Mouse (Mus musculus) G1E (cell line): ENCODE measurements around the gene Olfr828. TPM values are rescaled to one million over a fixed set of nuclear protein-coding genes. Genes with fewer than 3 reads are reported as not detected.

ENCODE experiments used
- ATAC-seq: 2 replicates; pipeline ENCODE4 v1.8.0; 2016; ENCODE audit warnings: mild to moderate bottlenecking; ENCODE audit not compliant: insufficient number of reproducible peaks, poor library complexity, low FRiP score, severe bottlenecking; ENCODE audit errors: extremely low read depth
- DNase-seq: peaks from one replicate; pipeline ENCODE4 v3.0.0; 2012; ENCODE audit warnings: low spot score
- H3K27me3 ChIP-seq: 2 replicates; pipeline ENCODE4 v1.6.1; 2012; ENCODE audit warnings: mild to moderate bottlenecking, low read length, inconsistent platforms; ENCODE audit not compliant: insufficient read depth
- H3K36me3 ChIP-seq: replicated peaks from 2 replicates; pipeline ENCODE3; 2012; ENCODE audit warnings: mild to moderate bottlenecking, inconsistent platforms
- H3K4me1 ChIP-seq: 2 replicates; pipeline ENCODE4 v1.6.1; 2012; ENCODE audit warnings: low read depth, low read length, inconsistent platforms, mixed read lengths; ENCODE audit not compliant: insufficient read depth
- H3K4me3 ChIP-seq: 2 replicates; pipeline ENCODE4 v1.5.1; 2012; ENCODE audit warnings: low read depth, mild to moderate bottlenecking, inconsistent platforms, low read length, moderate library complexity, mixed read lengths
- H3K9me3 ChIP-seq: replicated peaks from 2 replicates; pipeline ENCODE4 v1.6.1; 2012; ENCODE audit warnings: inconsistent platforms
- CTCF ChIP-seq: IDR thresholded peaks from 2 replicates; pipeline ENCODE4 v1.5.1; 2012; ENCODE audit warnings: low read depth, low read length, inconsistent platforms, mixed read lengths
- GATA1 ChIP-seq: IDR thresholded peaks from 2 replicates; pipeline ENCODE4 v1.6.1; 2012; ENCODE audit warnings: borderline replicate concordance, low read length, inconsistent platforms, mixed read lengths
- GATA2 ChIP-seq: IDR thresholded peaks from 2 replicates; pipeline ENCODE4 v1.6.1; 2012; ENCODE audit warnings: low read depth, low read length, inconsistent platforms, borderline replicate concordance
- POLR2AphosphoS5 ChIP-seq: IDR thresholded peaks from 2 replicates; pipeline ENCODE4 v1.6.1; 2012; ENCODE audit warnings: low read depth, low read length, inconsistent platforms; ENCODE audit not compliant: insufficient replicate concordance
- TAL1 ChIP-seq: conservative IDR thresholded peaks from 2 replicates; pipeline ENCODE4 v1.6.1; 2012; ENCODE audit warnings: low read depth, low read length, inconsistent platforms, mixed read lengths
- polyA plus RNA-seq: library from polyadenylated mRNA; stranded (reverse); fragments of >175 nt; gene quantifications from 2 replicates; pipeline ENCODE4 v1.2.3, GENCODE M21; 2012
- total RNA-seq, 2 experiments: library from RNA; stranded (forward) in 1 of 2; stranded (reverse) in 1 of 2; fragments of 200-1000 nt in 1 of 2; fragments of >200 nt in 1 of 2; fragmentation: Nextera tagmentation in 1 of 2; gene quantifications; 2 replicates each; pipeline ENCODE4 v1.2.3; 2014 to 2017

Gene Olfr828
- total RNA-seq (2014; fragmentation: Nextera tagmentation) = not detected in 2 replicates
- total RNA-seq (2017) = 0.05 and 0.12 TPM in 2 replicates
- not detected in 2 replicates for polyA plus RNA-seq

- Histone ChIP-seq H3K27me3 (no peaks in the 10 kb centered on the region), H3K4me3 (no peak within 1 kb of the TSS), H3K4me1 (no peaks in the 10 kb centered on the region), H3K36me3 (no peaks in the 10 kb centered on the region), H3K9me3 (no peaks in the 10 kb centered on the region)
- no peak for DNase-seq
- ATAC-seq = no peak
- TF ChIP-seq GATA2 = no peak
- no peak for TF ChIP-seq TAL1
- no peak for TF ChIP-seq CTCF
- no peak for TF ChIP-seq GATA1
- TF ChIP-seq POLR2AphosphoS5 = no peak
These were observed at the start of gene Olfr828 for GRCm38 (mm10) chr9:18819426-18819825. Olfr828 (minus strand) TSS chr9:18819526.

- no peak for DNase-seq
- TF ChIP-seq TAL1 (no peak), POLR2AphosphoS5 (no peak), CTCF (no peak)
- H3K4me1 ChIP-seq = no peaks in the 10 kb centered on the region
- H3K4me3 ChIP-seq = no peak within 1 kb of the TSS
- no peak for ATAC-seq
- no peaks in the 10 kb centered on the region for H3K27me3 ChIP-seq
- no peaks in the 10 kb centered on the region for H3K36me3 ChIP-seq
- H3K9me3 ChIP-seq = no peaks in the 10 kb centered on the region
These were observed 35.3 kb upstream of the Olfr828 start, which contains the start of gene Olfr829 for GRCm38 (mm10) chr9:18854633-18855032. Olfr829 (plus strand) TSS chr9:18854933.

- Histone ChIP-seq H3K9me3 (no peaks in the 10 kb centered on the region), H3K27me3 (no peaks in the 10 kb centered on the region), H3K4me3 (no peak overlapping the region), H3K4me1 (no peaks in the 10 kb centered on the region), H3K36me3 (no peaks in the 10 kb centered on the region)
- TF ChIP-seq GATA1 = no peak
- TF ChIP-seq CTCF = no peak
- TF ChIP-seq GATA2 = no peak
- no peak for TF ChIP-seq TAL1
- TF ChIP-seq POLR2AphosphoS5 = no peak
- ATAC-seq (no peak), DNase-seq (no peak)
These were observed 34.0 kb downstream of the Olfr828 start for GRCm38 (mm10) chr9:18785316-18785715.

- no peaks in the 10 kb centered on the region for H3K27me3 ChIP-seq
- TF ChIP-seq GATA1 (no peak), POLR2AphosphoS5 (no peak), GATA2 (no peak), TAL1 (no peak), CTCF (no peak)
- peaks cover 5% of the 10 kb centered on the region for H3K9me3 ChIP-seq
- no peak overlapping the region for H3K4me3 ChIP-seq
- no peak for ATAC-seq
- no peak for DNase-seq
- no peaks in the 10 kb centered on the region for H3K36me3 ChIP-seq
- H3K4me1 ChIP-seq = no peaks in the 10 kb centered on the region
These were observed 39.9 kb downstream of the Olfr828 start for GRCm38 (mm10) chr9:18779476-18779875.

DNA sequence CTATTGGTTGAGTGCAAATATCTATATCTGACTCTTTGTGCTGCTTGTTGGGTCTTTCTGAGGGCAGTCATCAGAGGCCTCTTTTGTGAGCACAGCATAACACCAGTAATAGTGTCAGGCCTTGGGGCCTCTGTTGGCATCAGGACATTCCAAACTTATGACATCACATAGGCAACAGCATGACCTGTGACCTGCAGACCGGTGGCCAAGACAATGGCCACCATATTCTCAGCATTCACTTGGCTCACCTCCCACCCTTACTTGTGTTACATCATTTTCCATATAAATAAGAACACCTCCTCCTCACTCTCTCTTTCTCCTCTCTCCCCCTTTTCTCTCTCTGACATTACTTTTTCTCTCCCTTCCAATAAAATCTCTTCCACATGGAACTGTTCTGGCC, 40.3 kb downstream of the Olfr828 start:
- Histone ChIP-seq H3K27me3 (no peaks in the 10 kb centered on the region), H3K4me1 (no peaks in the 10 kb centered on the region), H3K9me3 (peaks cover 5% of the 10 kb centered on the region), H3K4me3 (no peak overlapping the region), H3K36me3 (no peaks in the 10 kb centered on the region)
- no peak for TF ChIP-seq TAL1
- no peak for TF ChIP-seq CTCF
- TF ChIP-seq POLR2AphosphoS5 = no peak
- no peak for TF ChIP-seq GATA2
- TF ChIP-seq GATA1 = no peak
- DNase-seq = no peak
- no peak for ATAC-seq

Other genes starting within 250 kb of the Olfr828 start
- gene Muc16, start 145.0 kb downstream of the Olfr828 start, total RNA-seq (2014; fragmentation: Nextera tagmentation) = not detected in 2 replicates
- 0.06 and 0.22 TPM in 2 replicates for gene Muc16, start 145.0 kb downstream of the Olfr828 start, total RNA-seq (2017)
- not detected in 2 replicates for gene Muc16, start 145.0 kb downstream of the Olfr828 start, polyA plus RNA-seq
- gene Olfr24, start 55.5 kb downstream of the Olfr828 start, total RNA-seq (2014; fragmentation: Nextera tagmentation) = not detected in 2 replicates
- gene Olfr24, start 55.5 kb downstream of the Olfr828 start, total RNA-seq (2017) = 0.06 and 0.49 TPM in 2 replicates
- gene Olfr24, start 55.5 kb downstream of the Olfr828 start, polyA plus RNA-seq = not detected in 2 replicates
- not detected in 2 replicates for gene Olfr829, start 35.4 kb upstream of the Olfr828 start, total RNA-seq (2014; fragmentation: Nextera tagmentation)
- 0.05 and 0.12 TPM in 2 replicates for gene Olfr829, start 35.4 kb upstream of the Olfr828 start, total RNA-seq (2017)
- gene Olfr829, start 35.4 kb upstream of the Olfr828 start, polyA plus RNA-seq = not detected in 2 replicates
- not detected in 2 replicates for gene Olfr830, start 55.2 kb upstream of the Olfr828 start, total RNA-seq (2014; fragmentation: Nextera tagmentation)
- not detected in 2 replicates for gene Olfr830, start 55.2 kb upstream of the Olfr828 start, total RNA-seq (2017)
- not detected in 2 replicates for gene Olfr830, start 55.2 kb upstream of the Olfr828 start, polyA plus RNA-seq
- not detected in 2 replicates for gene Olfr832, start 117.6 kb upstream of the Olfr828 start, total RNA-seq (2014; fragmentation: Nextera tagmentation)
- 0.05 and 0.06 TPM in 2 replicates for gene Olfr832, start 117.6 kb upstream of the Olfr828 start, total RNA-seq (2017)
- not detected in 2 replicates for gene Olfr832, start 117.6 kb upstream of the Olfr828 start, polyA plus RNA-seq
- not detected in 2 replicates for gene Olfr834, start 168.5 kb upstream of the Olfr828 start, total RNA-seq (2014; fragmentation: Nextera tagmentation)
- not detected in 2 replicates for gene Olfr834, start 168.5 kb upstream of the Olfr828 start, total RNA-seq (2017)
- gene Olfr834, start 168.5 kb upstream of the Olfr828 start, polyA plus RNA-seq = not detected in 2 replicates
- gene Olfr835, start 213.2 kb upstream of the Olfr828 start, total RNA-seq (2014; fragmentation: Nextera tagmentation) = not detected in 2 replicates
- 0.06 and 0.44 TPM in 2 replicates for gene Olfr835, start 213.2 kb upstream of the Olfr828 start, total RNA-seq (2017)
- not detected in 2 replicates for gene Olfr835, start 213.2 kb upstream of the Olfr828 start, polyA plus RNA-seq